Mouse (Mus musculus) stomach, embryonic 16.5 days (tissue): ENCODE results near the gene Ccdc63. TPM values are rescaled to one million over a fixed set of nuclear protein-coding genes. Genes with fewer than 3 reads are reported as not detected.

Source experiments
- ATAC-seq: fragments of 200-750 bp; cut with Nextera tagmentation; 2 replicates; pipeline ENCODE4 v1.8.0; 2017; ENCODE audit warnings: moderate number of reproducible peaks, moderate TSS enrichment; ENCODE audit not compliant: insufficient read depth, low FRiP score
- H3K27ac ChIP-seq: fragments of 300-500 bp; sonication (generic); 2 replicates; pipeline ENCODE4 v1.5.1; 2014; ENCODE audit warnings: low read length
- H3K27me3 ChIP-seq: fragments of 300-500 bp; sonication (generic); 2 replicates; pipeline ENCODE4 v1.6.1; 2014; ENCODE audit warnings: low read length, control low read depth, mixed read lengths; ENCODE audit not compliant: control insufficient read depth, insufficient read depth
- H3K36me3 ChIP-seq: fragments of 300-500 bp; sonication (generic); 2 replicates; pipeline ENCODE4 v1.6.1; 2014; ENCODE audit warnings: low read length; ENCODE audit not compliant: control insufficient read depth, insufficient read depth
- H3K4me1 ChIP-seq: fragments of 300-500 bp; sonication (generic); 2 replicates; pipeline ENCODE4 v1.6.1; 2014; ENCODE audit warnings: low read length, control low read depth, mixed read lengths; ENCODE audit not compliant: control insufficient read depth, insufficient read depth
- H3K4me2 ChIP-seq: fragments of 300-500 bp; sonication (generic); 2 replicates; pipeline ENCODE4 v1.6.1; 2014; ENCODE audit warnings: low read depth, low read length, mixed read lengths
- H3K4me3 ChIP-seq: fragments of 300-500 bp; sonication (generic); replicated peaks from 2 replicates; pipeline ENCODE4 v1.5.1; 2014; ENCODE audit warnings: mild to moderate bottlenecking, low read length
- H3K9ac ChIP-seq: fragments of 300-500 bp; sonication (generic); 2 replicates; pipeline ENCODE4 v1.6.1; 2014; ENCODE audit warnings: low read length
- H3K9me3 ChIP-seq: fragments of 300-500 bp; sonication (generic); replicated peaks from 2 replicates; pipeline ENCODE4 v1.6.1; 2016; ENCODE audit warnings: low read length, control low read depth; ENCODE audit not compliant: control insufficient read depth
- whole genome bisulfite sequencing: fragments of 180-500 bp; shearing (Covaris S2); extraction: QIAGEN DNeasy Blood & Tissue Kit; methylation state at CpG from one replicate; pipeline ENCODE4 v1.1.7; 2014; 5-methylcytosine and 5-hydroxymethylcytosine counted together
- polyA plus RNA-seq: library from polyadenylated mRNA; unstranded; fragments of >200 nt; fragmentation: Nextera tagmentation; extraction: Ambion mirVana; gene quantifications from 2 replicates; pipeline ENCODE4 v1.2.1, GENCODE M21; 2015

Gene Ccdc63
- polyA plus RNA-seq, 1 experiment from 2014 or later, result not detected

DNA sequence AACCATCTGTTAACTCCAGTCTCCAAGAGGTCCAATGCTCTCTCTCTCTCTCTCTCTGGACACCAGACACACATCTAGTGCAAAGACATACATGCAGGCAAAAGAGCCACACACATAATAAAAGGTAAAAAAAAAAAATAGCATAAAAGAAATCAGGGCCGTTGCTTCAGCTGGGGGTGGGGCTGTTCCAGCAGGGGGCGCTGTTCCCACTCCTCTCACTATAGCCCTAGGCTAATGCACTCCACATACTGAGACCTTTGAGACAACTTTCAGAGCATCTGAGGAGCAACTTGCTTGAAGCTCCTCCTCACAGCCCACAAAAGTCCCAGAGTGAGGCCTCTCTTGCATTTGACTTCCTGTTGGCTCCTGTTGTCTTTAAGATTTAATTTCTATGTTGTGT, 36.4 kb downstream of the Ccdc63 start:
- H3K36me3 ChIP-seq, result no peaks in the 10 kb centered on the region
- no peak for ATAC-seq
- WGBS, result 26% methylated on average over 2 of the region's 2 CpGs
- H3K4me1 ChIP-seq, result peaks cover 6% of the 10 kb centered on the region; the same call in 1 of the 2 replicates
- H3K4me3 ChIP-seq, result no peak overlapping the region
- H3K9ac ChIP-seq, result no peak overlapping the region
- no peak overlapping the region for H3K27ac ChIP-seq
- no peaks in the 10 kb centered on the region for H3K9me3 ChIP-seq
- peaks cover 3% of the 10 kb centered on the region; the same call in 1 of the 2 replicates for H3K27me3 ChIP-seq
- no peak overlapping the region for H3K4me2 ChIP-seq

DNA sequence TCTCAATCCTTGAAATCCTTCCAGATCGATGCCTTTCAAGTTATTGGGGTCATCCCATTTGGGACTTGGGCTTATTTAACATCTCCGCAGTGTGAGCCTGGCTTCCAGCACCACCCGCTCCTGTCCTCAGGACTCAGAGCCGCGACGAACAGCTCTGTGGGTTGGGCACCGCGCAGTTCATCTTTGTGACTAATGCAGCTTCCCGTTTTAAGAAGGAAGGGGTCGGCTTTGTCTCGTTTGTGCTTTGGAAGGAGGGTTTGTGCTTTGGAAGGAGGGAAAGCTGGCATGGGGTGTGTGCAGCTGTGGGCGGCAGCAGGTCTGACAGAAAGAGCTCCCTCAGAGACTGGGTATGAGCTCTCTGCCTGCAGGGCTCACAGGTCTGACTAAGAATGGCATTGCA, 37.5 kb downstream of the Ccdc63 start:
- Histone ChIP-seq H3K9ac (peak overlapping the region; percentile 16; the same call in 1 of the 2 replicates), H3K36me3 (no peaks in the 10 kb centered on the region), H3K27me3 (peaks cover 3% of the 10 kb centered on the region; the same call in 1 of the 2 replicates), H3K27ac (no peak overlapping the region), H3K9me3 (no peaks in the 10 kb centered on the region), H3K4me3 (no peak overlapping the region), H3K4me1 (peaks cover 6% of the 10 kb centered on the region; the same call in 1 of the 2 replicates), H3K4me2 (peak overlapping the region; percentile 37)
- ATAC-seq, result no peak
- WGBS, result 32% methylated on average over 12 of the region's 12 CpGs

DNA sequence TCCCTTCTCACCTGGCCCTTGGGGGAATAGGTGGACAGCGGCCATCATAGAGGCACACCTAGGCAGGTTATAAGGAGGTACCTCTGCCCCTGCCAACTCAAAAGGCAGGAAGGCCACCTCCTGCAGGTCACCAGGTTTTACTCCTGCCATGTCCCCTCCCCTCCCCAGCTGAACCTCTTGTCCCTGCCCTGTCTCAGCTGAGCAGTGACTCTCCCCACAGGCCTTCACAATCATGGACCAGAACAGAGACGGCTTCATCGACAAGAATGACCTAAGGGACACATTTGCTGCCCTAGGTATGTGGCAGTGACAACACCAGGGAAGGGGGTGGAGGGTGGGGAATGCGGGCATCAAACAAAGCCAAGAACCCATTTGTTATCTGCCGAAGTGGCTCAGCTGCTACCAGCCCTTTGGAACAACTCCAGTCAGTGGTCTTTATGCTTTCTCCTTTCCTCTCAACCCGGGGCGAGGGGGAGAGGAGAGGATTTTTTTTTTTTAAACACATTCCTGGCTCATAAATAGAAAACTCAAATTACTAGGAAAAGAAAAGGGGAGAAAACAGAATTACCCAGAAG, 38.1 kb downstream of the Ccdc63 start:
- peak overlapping the region; percentile 37 for H3K4me2 ChIP-seq

DNA sequence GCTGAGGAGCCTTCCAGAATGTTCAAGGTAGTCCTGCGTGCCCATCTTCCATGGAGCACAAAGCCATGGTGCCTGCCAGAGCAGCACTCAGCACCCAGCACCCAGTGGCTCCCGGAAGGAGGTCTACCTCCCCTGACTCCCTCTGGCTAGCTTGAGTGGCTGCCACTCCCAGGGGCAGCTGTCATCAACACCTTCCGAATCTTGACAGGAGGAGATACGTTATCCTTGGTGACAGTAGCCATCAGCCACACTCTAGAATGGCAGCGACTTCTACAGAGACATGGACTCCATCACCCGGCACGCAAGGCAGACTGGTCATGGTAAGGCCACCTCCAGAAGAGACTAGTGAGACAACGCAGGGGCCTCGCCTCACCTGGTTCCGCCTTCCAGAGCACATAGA, 46.2 kb downstream of the Ccdc63 start:
- H3K27ac ChIP-seq, result no peak overlapping the region
- no peak for ATAC-seq
- H3K9me3 ChIP-seq, result 0 out of 2 replicates have a peak, but pooled peaks cover 3% of the 10 kb centered on the region
- no peaks in the 10 kb centered on the region for H3K4me1 ChIP-seq
- H3K27me3 ChIP-seq, result no peaks in the 10 kb centered on the region
- no peak overlapping the region for H3K4me3 ChIP-seq
- no peaks in the 10 kb centered on the region for H3K36me3 ChIP-seq
- WGBS, result 84% methylated on average over 10 of the region's 10 CpGs
- no peak overlapping the region for H3K9ac ChIP-seq
- no peak overlapping the region for H3K4me2 ChIP-seq

More for the DNA sequence above, 38.1 kb downstream of the Ccdc63 start:
- Histone ChIP-seq H3K27me3 (peaks cover 3% of the 10 kb centered on the region; the same call in 1 of the 2 replicates), H3K9me3 (no peaks in the 10 kb centered on the region), H3K9ac (no peak overlapping the region), H3K4me1 (peaks cover 6% of the 10 kb centered on the region; the same call in 1 of the 2 replicates), H3K27ac (no peak overlapping the region), H3K36me3 (no peaks in the 10 kb centered on the region), H3K4me3 (no peak overlapping the region)
- ATAC-seq, result no peak
- WGBS, result 27% methylated on average over 7 of the region's 7 CpGs

DNA sequence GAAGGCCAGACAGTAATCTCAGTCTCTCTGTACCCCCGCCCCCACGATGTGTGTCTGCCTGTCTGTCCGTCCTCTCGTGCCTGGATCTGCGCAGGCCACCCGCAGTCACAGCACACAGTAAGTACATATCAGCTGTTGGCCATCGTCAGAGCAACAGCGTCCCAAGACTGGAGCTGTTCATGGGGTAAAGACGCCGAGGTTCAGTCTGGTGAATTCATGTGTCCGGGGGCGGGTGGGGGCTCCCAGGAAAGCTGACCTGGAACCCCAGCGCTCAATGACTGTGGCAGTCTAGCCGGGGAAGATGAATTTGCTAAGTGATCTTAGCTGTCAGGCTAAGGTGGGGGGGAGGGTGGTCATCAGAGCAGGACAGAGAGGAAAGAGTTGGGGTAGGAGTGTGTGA, 46.9 kb downstream of the Ccdc63 start:
- H3K36me3 ChIP-seq, result no peaks in the 10 kb centered on the region
- 82% methylated on average over 14 of the region's 14 CpGs for WGBS
- no peak overlapping the region for H3K4me3 ChIP-seq
- 0 out of 2 replicates have a peak, but pooled peaks cover 3% of the 10 kb centered on the region for H3K9me3 ChIP-seq
- H3K9ac ChIP-seq, result no peak overlapping the region
- H3K27me3 ChIP-seq, result no peaks in the 10 kb centered on the region
- no peak for ATAC-seq
- no peaks in the 10 kb centered on the region for H3K4me1 ChIP-seq
- H3K4me2 ChIP-seq, result no peak overlapping the region
- H3K27ac ChIP-seq, result no peak overlapping the region

DNA sequence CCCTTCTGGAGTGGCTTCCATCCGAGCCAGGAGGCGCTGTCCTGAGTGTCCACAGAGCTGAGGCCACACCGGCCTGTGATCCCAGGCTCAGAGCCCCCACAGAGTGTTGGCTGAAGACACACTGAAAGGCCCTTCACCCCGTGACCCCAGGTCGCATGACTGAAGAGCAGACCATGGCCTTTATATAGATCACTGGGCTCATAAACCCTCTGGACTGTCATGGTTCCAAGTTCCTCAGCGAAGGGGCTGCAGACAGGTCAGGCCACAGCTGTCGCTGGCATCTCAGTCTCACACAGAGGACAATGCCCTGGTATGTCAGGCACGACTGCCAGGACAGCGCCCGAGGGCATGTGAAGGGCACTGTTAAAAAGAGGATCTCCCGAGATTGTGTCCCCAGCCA, 47.8 kb downstream of the Ccdc63 start:
- no peaks in the 10 kb centered on the region for H3K4me1 ChIP-seq
- 0 out of 2 replicates have a peak, but pooled peaks cover 3% of the 10 kb centered on the region for H3K9me3 ChIP-seq
- no peak overlapping the region for H3K9ac ChIP-seq
- no peak for ATAC-seq
- no peaks in the 10 kb centered on the region for H3K27me3 ChIP-seq
- 76% methylated on average over 11 of the region's 11 CpGs for WGBS
- no peaks in the 10 kb centered on the region for H3K36me3 ChIP-seq
- no peak overlapping the region for H3K4me3 ChIP-seq
- H3K4me2 ChIP-seq, result no peak overlapping the region
- H3K27ac ChIP-seq, result no peak overlapping the region

DNA sequence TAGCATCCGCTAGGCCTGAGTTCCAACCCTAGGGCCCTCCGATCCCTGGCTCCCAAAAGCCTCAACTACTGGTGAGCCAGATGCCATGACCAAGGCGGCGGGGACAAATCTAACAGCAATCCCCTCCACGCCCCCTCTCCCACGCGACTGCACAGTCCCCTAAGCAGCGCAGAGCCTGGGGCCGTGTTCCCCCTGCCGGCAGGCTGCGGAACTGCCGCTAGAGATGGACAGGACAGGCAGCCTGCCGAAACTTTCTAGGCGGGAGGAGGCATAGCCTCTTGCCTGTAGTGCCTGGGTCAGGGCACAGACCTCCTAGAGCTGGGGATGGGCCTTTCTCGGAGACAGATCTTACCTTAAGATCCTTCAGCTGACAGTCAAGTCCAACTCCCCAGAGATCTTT, 49.6 kb downstream of the Ccdc63 start:
- Histone ChIP-seq H3K4me3 (no peak overlapping the region), H3K9me3 (0 out of 2 replicates have a peak, but pooled peaks cover 3% of the 10 kb centered on the region), H3K36me3 (no peaks in the 10 kb centered on the region), H3K27me3 (no peaks in the 10 kb centered on the region), H3K4me1 (no peaks in the 10 kb centered on the region), H3K27ac (no peak overlapping the region), H3K9ac (no peak overlapping the region), H3K4me2 (no peak overlapping the region)
- 13% methylated on average over 15 of the region's 15 CpGs for WGBS
- ATAC-seq, result no peak

DNA sequence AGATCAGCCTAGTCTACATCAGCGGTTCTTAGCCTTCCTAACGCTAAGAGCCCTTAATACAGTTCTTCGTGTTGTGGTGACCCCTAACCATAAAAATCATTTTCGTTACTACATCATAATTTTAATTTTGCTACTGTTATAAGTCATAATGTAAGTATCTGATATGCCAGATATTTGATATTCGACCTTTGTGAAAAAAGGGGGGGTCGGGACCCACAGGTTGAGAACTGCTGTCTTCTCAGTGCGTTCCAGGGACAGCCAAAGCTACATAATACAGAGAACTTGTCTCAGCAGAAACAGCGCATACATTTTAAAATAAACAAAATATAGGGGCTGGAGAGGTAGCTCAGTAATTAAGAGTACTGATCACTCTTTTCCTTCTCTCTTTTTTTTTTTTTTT, 51.0 kb downstream of the Ccdc63 start:
- Histone ChIP-seq H3K9ac (no peak overlapping the region), H3K4me1 (no peaks in the 10 kb centered on the region), H3K27me3 (no peaks in the 10 kb centered on the region), H3K9me3 (0 out of 2 replicates have a peak, but pooled peaks cover 3% of the 10 kb centered on the region), H3K27ac (no peak overlapping the region), H3K4me2 (no peak overlapping the region), H3K4me3 (no peak overlapping the region), H3K36me3 (no peaks in the 10 kb centered on the region)
- 81% methylated on average over 8 of the region's 8 CpGs for WGBS
- no peak for ATAC-seq

DNA sequence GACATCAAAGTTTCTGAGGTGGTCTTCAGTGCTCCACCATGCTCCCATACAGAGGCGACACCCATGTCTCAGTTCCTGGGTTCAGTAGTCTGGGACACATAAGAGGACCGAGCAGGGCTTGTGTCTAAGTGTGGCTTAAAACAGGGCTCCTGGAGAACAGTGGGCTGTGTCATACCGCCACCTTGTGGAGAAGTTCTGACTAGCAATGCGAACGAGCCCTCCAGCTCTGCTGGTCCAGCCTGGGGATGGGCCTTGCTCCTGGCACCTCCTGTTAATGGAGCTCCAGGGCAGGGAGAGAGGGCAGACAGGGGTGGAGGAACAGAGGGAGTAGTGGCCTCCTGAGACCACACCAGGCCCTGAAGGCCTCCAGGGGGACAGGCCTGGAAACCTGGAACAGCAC, 51.7 kb downstream of the Ccdc63 start:
- no peaks in the 10 kb centered on the region for H3K4me1 ChIP-seq
- H3K27ac ChIP-seq, result no peak overlapping the region
- H3K4me3 ChIP-seq, result no peak overlapping the region
- H3K27me3 ChIP-seq, result no peaks in the 10 kb centered on the region
- H3K36me3 ChIP-seq, result no peaks in the 10 kb centered on the region
- under 1% methylated on average over 5 of the region's 5 CpGs for WGBS
- ATAC-seq, result peak; percentile 68; the same call in 1 of the 2 replicates
- H3K9ac ChIP-seq, result no peak overlapping the region
- no peak overlapping the region for H3K4me2 ChIP-seq
- H3K9me3 ChIP-seq, result 0 out of 2 replicates have a peak, but pooled peaks cover 3% of the 10 kb centered on the region
